11 mouse cellular contexts compared by ENCODE assay signal in genomic region chr1:132201511-132201860, GRCm38 (mm10). TPM values are rescaled to one million over a fixed set of nuclear protein-coding genes. Genes with fewer than 3 reads are reported as not detected.
A peak's percentile ranks its signal among the peaks of the same experiment; 100 is the strongest.
DNase-seq lines count a peak whose midpoint lies in the region; ATAC-seq and TF ChIP-seq lines count a peak whose summit lies in the region.
"Had no signal": no experiment of that assay in that cellular context is flagged by ENCODE, and none has a peak within 500 bp of the region (broad histone marks: within the 10 kb centered on the region; RNA-seq: fewer than 3 reads in every experiment).

No protein-coding gene starts in this region.

- peaks cover 25% of the 10 kb centered on the region for H3K4me1 ChIP-seq in ES-Bruce4 (ENCODE audit: control insufficient read depth, insufficient read depth, low read length)
- peaks cover 66% of the 10 kb centered on the region for H3K4me1 ChIP-seq in hindbrain, embryonic 12.5 days
- peaks cover 88% of the 10 kb centered on the region for H3K4me1 ChIP-seq in midbrain, embryonic 15.5 days

- H3K4me2 ChIP-seq in hindbrain, embryonic 12.5 days (replicated peaks): peak overlapping the region; percentile 42
- H3K4me2 ChIP-seq in midbrain, embryonic 15.5 days: peak overlapping the region; percentile 38

- WGBS in hindbrain, embryonic 12.5 days: 20% methylated on average over 4 of the region's 4 CpGs
- WGBS in midbrain, embryonic 15.5 days: 10% methylated on average over 4 of the region's 4 CpGs

- no peak overlapping the region for H3K9ac ChIP-seq in ES-Bruce4 (ENCODE audit: low read depth, poor library complexity, severe bottlenecking)
- H3K9ac ChIP-seq in hindbrain, embryonic 12.5 days: peak overlapping the region; percentile 49
- H3K9ac ChIP-seq in midbrain, embryonic 15.5 days: peak overlapping the region; percentile 31; the same call in 1 of the 2 replicates

- DNase-seq in brain, embryonic 14.5 days (ENCODE audit: low read depth): peak; percentile 42
- no peak for DNase-seq in adrenal gland, postnatal 4 days (ENCODE audit: low spot score in 2 of 2)
- no peak for DNase-seq in T-cell, adult 2 months (ENCODE audit: low spot score)
- no peak for DNase-seq in testis, postnatal 10 days (ENCODE audit: low spot score)
- DNase-seq: gastrocnemius, postnatal 25 days had no signal

- H3K27me3 ChIP-seq in ES-Bruce4 (ENCODE audit: control insufficient read depth, insufficient read depth, low read length, poor library complexity, severe bottlenecking): no peaks in the 10 kb centered on the region
- 0 out of 2 replicates have a peak, but pooled peaks cover 4% of the 10 kb centered on the region for H3K27me3 ChIP-seq in hindbrain, embryonic 12.5 days
- H3K27me3 ChIP-seq in midbrain, embryonic 15.5 days (replicated peaks): no peaks in the 10 kb centered on the region

- TF ChIP-seq CTCF in ES-Bruce4 (IDR thresholded peaks at IDR 0.05; ENCODE audit: low read depth, low read length): no peak
- no peak for TF ChIP-seq CTCF in brain, embryonic 14.5 days (IDR thresholded peaks at IDR 0.05; ENCODE audit: borderline replicate concordance, extremely low read depth, insufficient read depth, insufficient read length)

- TF ChIP-seq EP300 in ES-Bruce4 (IDR thresholded peaks at IDR 0.05; ENCODE audit: insufficient read depth, low read depth, low read length): no peak

- H3K27ac ChIP-seq in ES-Bruce4 (ENCODE audit: insufficient read depth, low read length): peak overlapping the region; percentile 95
- peak overlapping the region; percentile 80 for H3K27ac ChIP-seq in hindbrain, embryonic 12.5 days
- H3K27ac ChIP-seq in midbrain, embryonic 15.5 days: peak overlapping the region; percentile 77

- no peak for ATAC-seq in hindbrain, embryonic 12.5 days (ENCODE audit: low FRiP score)
- ATAC-seq in midbrain, embryonic 15.5 days (replicated peaks): peak; percentile 13; the same call in 1 of the 2 replicates

- no peaks in the 10 kb centered on the region for H3K36me3 ChIP-seq in ES-Bruce4 (ENCODE audit: control insufficient read depth, insufficient read depth, low read length, poor library complexity, severe bottlenecking)
- no peaks in the 10 kb centered on the region for H3K36me3 ChIP-seq in hindbrain, embryonic 12.5 days
- no peaks in the 10 kb centered on the region for H3K36me3 ChIP-seq in midbrain, embryonic 15.5 days (replicated peaks)

- no peak for TF ChIP-seq POLR2A in ES-Bruce4 (IDR thresholded peaks at IDR 0.05; ENCODE audit: insufficient read depth, low read length)
- no peak for TF ChIP-seq POLR2A in brain, embryonic 14.5 days (IDR thresholded peaks at IDR 0.05; ENCODE audit: borderline replicate concordance, extremely low read depth, insufficient read depth, insufficient read length, poor library complexity, severe bottlenecking)

- H3K4me3 ChIP-seq in ES-Bruce4 (ENCODE audit: low read depth, low read length): peak overlapping the region; percentile 39
- peak overlapping the region; percentile 26 for H3K4me3 ChIP-seq in hindbrain, embryonic 12.5 days
- H3K4me3 ChIP-seq in midbrain, embryonic 15.5 days: peak overlapping the region; percentile 25

- H3K9me3 ChIP-seq in ES-Bruce4 (replicated peaks; ENCODE audit: control insufficient read depth, insufficient read depth, low read length, poor library complexity, severe bottlenecking): peaks cover 12% of the 10 kb centered on the region; the same call in 1 of the 2 replicates
- H3K9me3 ChIP-seq in hindbrain, embryonic 12.5 days (replicated peaks): no peaks in the 10 kb centered on the region
- no peaks in the 10 kb centered on the region for H3K9me3 ChIP-seq in midbrain, embryonic 15.5 days

RNA-seq across cellular contexts. Expression of gene AC124108.1, which starts 10.2 kb away (rescaled TPM):
- 7.6 and 7.7 TPM in 2 replicates for polyA plus RNA-seq in ES-Bruce4 (2011; ENCODE audit: insufficient read depth, insufficient read length, low read depth, missing spikeins)
- 21.7 and 23.3 TPM in 2 replicates for polyA plus RNA-seq in brain, embryonic 14.5 days (2012; rRNA removed)
- polyA plus RNA-seq in hindbrain, embryonic 12.5 days (2016; fragmentation: Nextera tagmentation; extraction: Ambion mirVana): 3.6 and 4.1 TPM in 2 replicates
- 3.7 and 3.8 TPM in 2 replicates for polyA plus RNA-seq in midbrain, embryonic 15.5 days (2015; fragmentation: Nextera tagmentation; extraction: Ambion mirVana)
- under 1 TPM; 0.17 to 0.25 TPM for total RNA-seq in adrenal gland, postnatal 4 days (2021)
- total RNA-seq: gastrocnemius, postnatal 25 days; megakaryocyte, adult 5-6 weeks; MEL had no signal

RNA-seq across cellular contexts. Expression of gene Lemd1, which starts 10.3 kb away (rescaled TPM):
- polyA plus RNA-seq in ES-Bruce4 (2011; ENCODE audit: insufficient read depth, insufficient read length, low read depth, missing spikeins): 16.8 and 20.0 TPM in 2 replicates
- 22.9 and 25.1 TPM in 2 replicates for polyA plus RNA-seq in brain, embryonic 14.5 days (2012; rRNA removed)
- polyA plus RNA-seq in hindbrain, embryonic 12.5 days (2016; fragmentation: Nextera tagmentation; extraction: Ambion mirVana): 10.8 and 12.7 TPM in 2 replicates
- 14.9 and 19.8 TPM in 2 replicates for polyA plus RNA-seq in midbrain, embryonic 15.5 days (2015; fragmentation: Nextera tagmentation; extraction: Ambion mirVana)
- total RNA-seq in adrenal gland, postnatal 4 days (2021): under 1 TPM; 0.17 to 0.67 TPM
- total RNA-seq: gastrocnemius, postnatal 25 days; megakaryocyte, adult 5-6 weeks; MEL had no signal

RNA-seq across cellular contexts. Expression of gene Gm10188, which starts 28.1 kb away (rescaled TPM):
- polyA plus RNA-seq in ES-Bruce4 (2011; ENCODE audit: insufficient read depth, insufficient read length, low read depth, missing spikeins): not detected in 2 replicates
- not detected in 2 replicates for polyA plus RNA-seq in brain, embryonic 14.5 days (2012; rRNA removed)
- polyA plus RNA-seq in hindbrain, embryonic 12.5 days (2016; fragmentation: Nextera tagmentation; extraction: Ambion mirVana): 0.49 TPM in 1 of 2 replicates, not detected in the other
- polyA plus RNA-seq in midbrain, embryonic 15.5 days (2015; fragmentation: Nextera tagmentation; extraction: Ambion mirVana): 0.58 TPM in 1 of 2 replicates, not detected in the other
- not detected for total RNA-seq in adrenal gland, postnatal 4 days (2021)
- total RNA-seq: gastrocnemius, postnatal 25 days; layer of hippocampus, postnatal 10 days; megakaryocyte, adult 5-6 weeks; MEL had no signal
